Mouse (Mus musculus): ENCODE measurements at regions not wholly inside any gene's neighbourhood (a gene's known extent, or its start where the extent isn't known, plus 50 kb on each side); places are given as distances from the start of the nearest gene placed in this dataset.

DNA sequence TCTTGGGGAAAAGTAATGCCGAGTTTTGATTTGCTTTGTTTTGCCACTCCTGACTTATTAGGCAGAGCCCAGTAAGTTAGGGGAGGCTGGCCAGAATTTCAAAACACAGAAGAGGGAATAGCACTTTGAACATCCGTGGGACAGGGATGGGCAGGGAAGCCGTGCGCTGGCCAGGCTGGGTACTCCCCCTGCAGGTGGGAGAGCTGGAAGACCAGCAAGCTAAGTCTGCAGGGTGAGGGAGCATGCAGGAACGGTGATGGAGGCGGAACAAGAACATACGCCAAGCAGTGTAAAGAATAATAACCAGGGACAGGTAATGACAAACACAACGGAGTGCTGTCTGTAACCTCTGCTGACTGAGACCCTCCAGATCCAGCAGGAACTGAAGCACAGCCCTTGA, 55.5 kb upstream of the Vps8 start:
- no peak for DNase-seq

DNA sequence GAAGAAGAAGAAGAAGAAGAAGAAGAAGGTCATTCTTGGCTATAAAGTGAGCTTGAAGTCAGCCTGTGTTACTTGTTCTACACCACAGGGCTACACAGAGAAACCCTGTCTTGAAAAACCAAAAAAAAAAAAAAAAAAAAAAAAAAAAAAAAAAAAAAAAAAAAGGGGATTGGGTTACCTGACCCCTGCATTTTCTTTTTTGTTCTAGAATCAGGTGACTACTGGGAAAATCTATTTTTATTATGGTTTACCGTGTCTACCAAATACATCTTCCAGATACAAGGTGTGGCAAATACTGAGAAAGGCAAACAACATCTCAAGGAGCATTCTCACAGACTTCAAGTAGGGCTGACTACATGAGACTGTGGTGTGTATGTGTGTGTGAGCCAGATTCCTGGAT, 54.1 kb upstream of the Vps8 start:
- DNase-seq = no peak

GRCm38 (mm10) chr16:21369569-21370512, 53.1 kb upstream of the Vps8 start:
- no peak for DNase-seq

Measured in thymus, postnatal 25 days (tissue).